Mouse (Mus musculus): ENCODE results near the gene Abhd14b. TPM values are rescaled to one million over a fixed set of nuclear protein-coding genes. Genes with fewer than 3 reads are reported as not detected.

Gene Abhd14b
- polyA plus RNA-seq, 1 experiment from 2014 or later, result 15.3 TPM

GRCm38 (mm10) chr9:106472321-106472720, 25.1 kb downstream of the Abhd14b start:
- H3K27me3 ChIP-seq, result no peaks in the 10 kb centered on the region
- no peak overlapping the region for H3K9ac ChIP-seq
- no peaks in the 10 kb centered on the region for H3K9me3 ChIP-seq
- ATAC-seq (ENCODE audit: borderline replicate concordance, extremely low read depth, low FRiP score, low TSS enrichment), result no peak
- 55% methylated on average over 4 of the region's 4 CpGs for WGBS
- H3K4me1 ChIP-seq, result peaks cover 45% of the 10 kb centered on the region
- no peaks in the 10 kb centered on the region for H3K36me3 ChIP-seq
- no peak overlapping the region for H3K4me3 ChIP-seq
- H3K4me2 ChIP-seq, result peak overlapping the region; percentile 40; the same call in 1 of the 2 replicates
- H3K27ac ChIP-seq, result peak overlapping the region; percentile 30; the same call in 1 of the 2 replicates

GRCm38 (mm10) chr9:106473081-106473752, 26.0 kb downstream of the Abhd14b start:
- Histone ChIP-seq H3K36me3 (no peaks in the 10 kb centered on the region), H3K4me3 (no peak overlapping the region), H3K27ac (no peak overlapping the region), H3K4me2 (no peak overlapping the region), H3K4me1 (peaks cover 52% of the 10 kb centered on the region), H3K9ac (no peak overlapping the region), H3K9me3 (no peaks in the 10 kb centered on the region), H3K27me3 (no peaks in the 10 kb centered on the region)
- WGBS, result 83% methylated on average over 16 of the region's 16 CpGs
- ATAC-seq (ENCODE audit: borderline replicate concordance, extremely low read depth, low FRiP score, low TSS enrichment), result no peak

- Histone ChIP-seq H3K9me3 (no peaks in the 10 kb centered on the region), H3K27me3 (no peaks in the 10 kb centered on the region), H3K9ac (no peak overlapping the region), H3K36me3 (no peaks in the 10 kb centered on the region), H3K4me2 (no peak overlapping the region), H3K27ac (no peak overlapping the region), H3K4me1 (peaks cover 58% of the 10 kb centered on the region), H3K4me3 (no peak overlapping the region)
- 77% methylated on average over 5 of the region's 5 CpGs for WGBS
- ATAC-seq (ENCODE audit: borderline replicate concordance, extremely low read depth, low FRiP score, low TSS enrichment), result no peak
Measured at GRCm38 (mm10) chr9:106473753-106474105, 26.5 kb downstream of the Abhd14b start.

- ATAC-seq (ENCODE audit: borderline replicate concordance, extremely low read depth, low FRiP score, low TSS enrichment), result no peak
- Histone ChIP-seq H3K4me1 (peaks cover 59% of the 10 kb centered on the region), H3K9me3 (no peaks in the 10 kb centered on the region), H3K27ac (no peak overlapping the region), H3K9ac (no peak overlapping the region), H3K4me2 (peak overlapping the region; percentile 26; the same call in 1 of the 2 replicates), H3K27me3 (no peaks in the 10 kb centered on the region), H3K4me3 (no peak overlapping the region), H3K36me3 (no peaks in the 10 kb centered on the region)
- WGBS, result 5% methylated on average over 6 of the region's 6 CpGs
Measured at GRCm38 (mm10) chr9:106474456-106474855, 27.2 kb downstream of the Abhd14b start.

GRCm38 (mm10) chr9:106475046-106475445, 27.8 kb downstream of the Abhd14b start:
- H3K4me3 ChIP-seq, result no peak overlapping the region
- 0 out of 2 replicates have a peak overlapping the region, but pooled peaks have one; percentile 26 for H3K4me2 ChIP-seq
- H3K27ac ChIP-seq, result no peak overlapping the region
- no peaks in the 10 kb centered on the region for H3K36me3 ChIP-seq
- no peak overlapping the region for H3K9ac ChIP-seq
- peaks cover 59% of the 10 kb centered on the region for H3K4me1 ChIP-seq
- no peak for ATAC-seq (ENCODE audit: borderline replicate concordance, extremely low read depth, low FRiP score, low TSS enrichment)
- H3K27me3 ChIP-seq, result no peaks in the 10 kb centered on the region
- no peaks in the 10 kb centered on the region for H3K9me3 ChIP-seq
- WGBS, result 61% methylated on average over 7 of the region's 7 CpGs

- ATAC-seq (ENCODE audit: borderline replicate concordance, extremely low read depth, low FRiP score, low TSS enrichment), result no peak
- peak within 1 kb of the TSS; percentile 74 for H3K4me3 ChIP-seq
- WGBS, result 76% methylated on average over 10 of the region's 10 CpGs
- H3K9ac ChIP-seq, result peak within 1 kb of the TSS; percentile 23
- 0 out of 2 replicates have a peak, but pooled peaks cover under 1% of the 10 kb centered on the region for H3K36me3 ChIP-seq
- peaks cover 59% of the 10 kb centered on the region for H3K4me1 ChIP-seq
- peak within 1 kb of the TSS; percentile 48 for H3K4me2 ChIP-seq
- peak within 1 kb of the TSS; percentile 76 for H3K27ac ChIP-seq
- H3K9me3 ChIP-seq, result no peaks in the 10 kb centered on the region
- no peaks in the 10 kb centered on the region for H3K27me3 ChIP-seq
Measured at GRCm38 (mm10) chr9:106475663-106476001, 28.4 kb downstream of the Abhd14b start, which contains the start of gene Rrp9. Rrp9 (plus strand) TSS chr9:106475963.

- 0 out of 2 replicates have a peak, but pooled peaks cover 7% of the 10 kb centered on the region for H3K36me3 ChIP-seq
- WGBS, result 24% methylated on average over 16 of the region's 16 CpGs
- peak overlapping the region; percentile 23 for H3K9ac ChIP-seq
- no peaks in the 10 kb centered on the region for H3K27me3 ChIP-seq
- peak overlapping the region; percentile 76 for H3K27ac ChIP-seq
- peak; percentile 30 for ATAC-seq (ENCODE audit: borderline replicate concordance, extremely low read depth, low FRiP score, low TSS enrichment)
- H3K4me3 ChIP-seq, result peak overlapping the region; percentile 74
- peaks cover 59% of the 10 kb centered on the region for H3K4me1 ChIP-seq
- H3K4me2 ChIP-seq, result peak overlapping the region; percentile 48
- H3K9me3 ChIP-seq, result no peaks in the 10 kb centered on the region
Measured at GRCm38 (mm10) chr9:106476002-106476923, 29.0 kb downstream of the Abhd14b start.

- H3K36me3 ChIP-seq, result peaks cover 9% of the 10 kb centered on the region; the same call in 1 of the 2 replicates
- H3K4me2 ChIP-seq, result peak within 1 kb of the TSS; percentile 93
- H3K27ac ChIP-seq, result peak within 1 kb of the TSS; percentile 76
- WGBS, result under 1% methylated on average over 41 of the region's 41 CpGs
- H3K27me3 ChIP-seq, result no peaks in the 10 kb centered on the region
- peaks cover 53% of the 10 kb centered on the region for H3K4me1 ChIP-seq
- H3K9ac ChIP-seq, result peak within 1 kb of the TSS; percentile 57
- H3K4me3 ChIP-seq, result peak within 1 kb of the TSS; percentile 74
- no peaks in the 10 kb centered on the region for H3K9me3 ChIP-seq
- ATAC-seq (ENCODE audit: borderline replicate concordance, extremely low read depth, low FRiP score, low TSS enrichment), result peak; percentile 97
Measured at GRCm38 (mm10) chr9:106476924-106477484, 29.7 kb downstream of the Abhd14b start, which contains the start of gene Parp3. Parp3 (minus strand) TSS chr9:106476949.

- Histone ChIP-seq H3K27ac (no peak overlapping the region), H3K9ac (peak overlapping the region; percentile 57), H3K27me3 (no peaks in the 10 kb centered on the region), H3K36me3 (peaks cover 9% of the 10 kb centered on the region; the same call in 1 of the 2 replicates), H3K9me3 (no peaks in the 10 kb centered on the region), H3K4me2 (peak overlapping the region; percentile 93), H3K4me3 (peak overlapping the region; percentile 74), H3K4me1 (peaks cover 47% of the 10 kb centered on the region)
- no peak for ATAC-seq (ENCODE audit: borderline replicate concordance, extremely low read depth, low FRiP score, low TSS enrichment)
- WGBS, result under 1% methylated on average over 16 of the region's 16 CpGs
Measured at GRCm38 (mm10) chr9:106477649-106478048, 30.4 kb downstream of the Abhd14b start.

- no peak for ATAC-seq (ENCODE audit: borderline replicate concordance, extremely low read depth, low FRiP score, low TSS enrichment)
- H3K9ac ChIP-seq, result peak overlapping the region; percentile 57
- H3K27ac ChIP-seq, result no peak overlapping the region
- H3K4me1 ChIP-seq, result peaks cover 43% of the 10 kb centered on the region
- H3K4me2 ChIP-seq, result peak overlapping the region; percentile 93
- H3K36me3 ChIP-seq, result peaks cover 14% of the 10 kb centered on the region
- WGBS, result 75% methylated on average over 9 of the region's 9 CpGs
- no peaks in the 10 kb centered on the region for H3K9me3 ChIP-seq
- H3K4me3 ChIP-seq, result peak overlapping the region; percentile 74
- H3K27me3 ChIP-seq, result no peaks in the 10 kb centered on the region
Measured at GRCm38 (mm10) chr9:106478101-106478500, 30.8 kb downstream of the Abhd14b start.

GRCm38 (mm10) chr9:106480541-106480940, 33.3 kb downstream of the Abhd14b start:
- Histone ChIP-seq H3K9me3 (no peaks in the 10 kb centered on the region), H3K27me3 (no peaks in the 10 kb centered on the region), H3K27ac (no peak overlapping the region), H3K4me1 (peaks cover 25% of the 10 kb centered on the region), H3K4me3 (no peak overlapping the region), H3K36me3 (peaks cover 31% of the 10 kb centered on the region), H3K9ac (no peak overlapping the region), H3K4me2 (no peak overlapping the region)
- WGBS, result 92% methylated on average over 7 of the region's 7 CpGs
- ATAC-seq (ENCODE audit: borderline replicate concordance, extremely low read depth, low FRiP score, low TSS enrichment), result no peak
